Mouse (Mus musculus) frontal cortex, postnatal 14 days (tissue): Measurements from ENCODE around the gene Ctf1.
A peak's percentile ranks its signal among the peaks of the same experiment; 100 is the strongest.
"Not testable (repeated sequence)": the region's sequence is repeated elsewhere in the genome, so short reads cannot be mapped to it uniquely, and the experiment has no call there.

ENCODE experiments used
- DNase-seq, 2 experiments: peaks; one replicate each; pipeline ENCODE4 v3.0.0; 2022; ENCODE audit warnings: low spot score in 2 of 2

Ctf1 gene

GRCm38 (mm10) chr7:127732066-127732465 is 19.5 kb downstream of the Ctf1 start, which contains the start of gene Ctf2:
Gene Ctf2, minus strand, starts transcription at chr7:127732166.
- DNase-seq = not testable (repeated sequence)

GRCm38 (mm10) chr7:127744366-127745045 is 32.0 kb downstream of the Ctf1 start, which contains the start of gene Fbxl19:
Gene Fbxl19, plus strand, starts transcription at chr7:127744543.
- peak; percentile 69 to 75 for DNase-seq

GRCm38 (mm10) chr7:127745251-127745651 is 32.7 kb downstream of the Ctf1 start:
- DNase-seq = peak; percentile 89 to 95

GRCm38 (mm10) chr7:127745652-127746493 is 33.3 kb downstream of the Ctf1 start:
- peak; percentile 93 to 99 for DNase-seq

GRCm38 (mm10) chr7:127746494-127747491 is 34.3 kb downstream of the Ctf1 start:
- peak in 1 of 2 experiments; percentile 22 for DNase-seq

GRCm38 (mm10) chr7:127747559-127748234 is 35.2 kb downstream of the Ctf1 start:
- peak in 1 of 2 experiments; percentile 10 for DNase-seq

GRCm38 (mm10) chr7:127748235-127748560 is 35.7 kb downstream of the Ctf1 start:
- peak in 1 of 2 experiments; percentile 20 for DNase-seq

GRCm38 (mm10) chr7:127750131-127751127 is 37.9 kb downstream of the Ctf1 start:
- peak; percentile 39 to 52 for DNase-seq

GRCm38 (mm10) chr7:127751619-127752018 is 39.1 kb downstream of the Ctf1 start:
- DNase-seq = no peak

GRCm38 (mm10) chr7:127752069-127752468 is 39.5 kb downstream of the Ctf1 start:
- no peak for DNase-seq

GRCm38 (mm10) chr7:127753158-127753557 is 40.6 kb downstream of the Ctf1 start:
- DNase-seq = no peak

- DNase-seq = no peak
These were observed 41.2 kb downstream of the Ctf1 start for GRCm38 (mm10) chr7:127753741-127754140.

GRCm38 (mm10) chr7:127759716-127760115 is 47.2 kb downstream of the Ctf1 start:
- DNase-seq = no peak

- DNase-seq = no peak
These were observed 47.9 kb downstream of the Ctf1 start for GRCm38 (mm10) chr7:127760478-127760877.

GRCm38 (mm10) chr7:127761026-127761425 is 48.5 kb downstream of the Ctf1 start:
- peak in 1 of 2 experiments; percentile 49 for DNase-seq

- no peak for DNase-seq
These were observed 51.1 kb downstream of the Ctf1 start for GRCm38 (mm10) chr7:127763642-127764041.

- no peak for DNase-seq
These were observed 53.2 kb downstream of the Ctf1 start for GRCm38 (mm10) chr7:127765756-127766155.

- no peak for DNase-seq
These were observed 54.5 kb downstream of the Ctf1 start for GRCm38 (mm10) chr7:127766851-127767609.
